Mouse (Mus musculus): ENCODE data around the gene Fam174b. TPM values are rescaled to one million over a fixed set of nuclear protein-coding genes. Genes with fewer than 3 reads are reported as not detected.

Fam174b gene
- polyA plus RNA-seq, 1 experiment from 2014 or later = 26.6 TPM

GRCm38 (mm10) chr7:73730430-73731022 lies 9.6 kb upstream of the Fam174b start:
- Histone ChIP-seq H3K4me2 (no peak overlapping the region), H3K27ac (no peak overlapping the region), H3K36me3 (no peaks in the 10 kb centered on the region), H3K4me3 (replicated peaks) (no peak overlapping the region), H3K9me3 (no peaks in the 10 kb centered on the region), H3K4me1 (replicated peaks) (peaks cover 4% of the 10 kb centered on the region; the same call in 1 of the 2 replicates), H3K9ac (replicated peaks) (no peak overlapping the region), H3K27me3 (no peaks in the 10 kb centered on the region)
- no peak; the same call in 1 of the 2 replicates for ATAC-seq (ENCODE audit: insufficient number of reproducible peaks, insufficient read depth, low FRiP score, low TSS enrichment, low read depth)
- 64% methylated on average over 10 of the region's 10 CpGs for WGBS

GRCm38 (mm10) chr7:73736046-73736445 lies 4.1 kb upstream of the Fam174b start:
- Histone ChIP-seq H3K27me3 (peaks cover 23% of the 10 kb centered on the region), H3K4me3 (replicated peaks) (no peak overlapping the region), H3K27ac (no peak overlapping the region), H3K36me3 (no peaks in the 10 kb centered on the region), H3K9me3 (no peaks in the 10 kb centered on the region), H3K4me1 (replicated peaks) (peaks cover 10% of the 10 kb centered on the region), H3K4me2 (no peak overlapping the region), H3K9ac (replicated peaks) (no peak overlapping the region)
- ATAC-seq (ENCODE audit: insufficient number of reproducible peaks, insufficient read depth, low FRiP score, low TSS enrichment, low read depth) = no peak
- 83% methylated on average over 2 of the region's 2 CpGs for WGBS

- ATAC-seq (ENCODE audit: insufficient number of reproducible peaks, insufficient read depth, low FRiP score, low TSS enrichment, low read depth) = no peak
- peak overlapping the region; percentile 58 for H3K4me3 ChIP-seq (replicated peaks)
- peak overlapping the region; percentile 56; the same call in 1 of the 2 replicates for H3K27ac ChIP-seq
- peaks cover 43% of the 10 kb centered on the region for H3K27me3 ChIP-seq
- H3K9me3 ChIP-seq = no peaks in the 10 kb centered on the region
- peaks cover 24% of the 10 kb centered on the region for H3K4me1 ChIP-seq (replicated peaks)
- H3K4me2 ChIP-seq = peak overlapping the region; percentile 98
- 49% methylated on average over 5 of the region's 5 CpGs for WGBS
- no peaks in the 10 kb centered on the region for H3K36me3 ChIP-seq
- no peak overlapping the region for H3K9ac ChIP-seq (replicated peaks)
Measured at GRCm38 (mm10) chr7:73741392-73741791, 1.3 kb downstream of the Fam174b start.

- H3K9me3 ChIP-seq = no peaks in the 10 kb centered on the region
- H3K27me3 ChIP-seq = peaks cover 43% of the 10 kb centered on the region
- H3K36me3 ChIP-seq = no peaks in the 10 kb centered on the region
- peak overlapping the region; percentile 58; the same call in 1 of the 2 replicates for H3K4me3 ChIP-seq (replicated peaks)
- ATAC-seq (ENCODE audit: insufficient number of reproducible peaks, insufficient read depth, low FRiP score, low TSS enrichment, low read depth) = no peak
- no peak overlapping the region for H3K9ac ChIP-seq (replicated peaks)
- no peak overlapping the region for H3K27ac ChIP-seq
- H3K4me2 ChIP-seq = peak overlapping the region; percentile 98
- 55% methylated on average over 6 of the region's 6 CpGs for WGBS
- H3K4me1 ChIP-seq (replicated peaks) = peaks cover 24% of the 10 kb centered on the region
Measured at GRCm38 (mm10) chr7:73741841-73742240, 1.7 kb downstream of the Fam174b start.

GRCm38 (mm10) chr7:73743144-73743543 lies 3.0 kb downstream of the Fam174b start:
- 85% methylated on average over 8 of the region's 8 CpGs for WGBS
- Histone ChIP-seq H3K4me3 (replicated peaks) (no peak overlapping the region), H3K9me3 (no peaks in the 10 kb centered on the region), H3K27me3 (peaks cover 43% of the 10 kb centered on the region), H3K4me2 (no peak overlapping the region), H3K9ac (replicated peaks) (no peak overlapping the region), H3K27ac (no peak overlapping the region), H3K36me3 (no peaks in the 10 kb centered on the region), H3K4me1 (replicated peaks) (peaks cover 24% of the 10 kb centered on the region)
- ATAC-seq (ENCODE audit: insufficient number of reproducible peaks, insufficient read depth, low FRiP score, low TSS enrichment, low read depth) = no peak

- 81% methylated on average over 10 of the region's 10 CpGs for WGBS
- peaks cover 24% of the 10 kb centered on the region for H3K4me1 ChIP-seq (replicated peaks)
Measured at GRCm38 (mm10) chr7:73743831-73744370, 3.8 kb downstream of the Fam174b start.

GRCm38 (mm10) chr7:73745903-73746302 lies 5.8 kb downstream of the Fam174b start:
- ATAC-seq (ENCODE audit: insufficient number of reproducible peaks, insufficient read depth, low FRiP score, low TSS enrichment, low read depth) = no peak
- Histone ChIP-seq H3K4me1 (replicated peaks) (peaks cover 19% of the 10 kb centered on the region), H3K27ac (no peak overlapping the region), H3K9me3 (no peaks in the 10 kb centered on the region), H3K4me3 (replicated peaks) (no peak overlapping the region), H3K4me2 (no peak overlapping the region), H3K36me3 (no peaks in the 10 kb centered on the region), H3K9ac (replicated peaks) (no peak overlapping the region), H3K27me3 (peaks cover 21% of the 10 kb centered on the region)
- WGBS = 61% methylated on average over 5 of the region's 5 CpGs

More at GRCm38 (mm10) chr7:73743831-73744370, 3.8 kb downstream of the Fam174b start:
- Histone ChIP-seq H3K36me3 (no peaks in the 10 kb centered on the region), H3K4me3 (replicated peaks) (no peak overlapping the region), H3K4me2 (no peak overlapping the region), H3K9ac (replicated peaks) (no peak overlapping the region), H3K27ac (no peak overlapping the region), H3K9me3 (no peaks in the 10 kb centered on the region), H3K27me3 (peaks cover 41% of the 10 kb centered on the region)
- ATAC-seq (ENCODE audit: insufficient number of reproducible peaks, insufficient read depth, low FRiP score, low TSS enrichment, low read depth) = no peak

- H3K36me3 ChIP-seq = no peaks in the 10 kb centered on the region
- H3K27ac ChIP-seq = no peak overlapping the region
- no peak overlapping the region for H3K9ac ChIP-seq (replicated peaks)
- no peak for ATAC-seq (ENCODE audit: insufficient number of reproducible peaks, insufficient read depth, low FRiP score, low TSS enrichment, low read depth)
- peaks cover 11% of the 10 kb centered on the region for H3K4me1 ChIP-seq (replicated peaks)
- peaks cover 12% of the 10 kb centered on the region for H3K27me3 ChIP-seq
- no peak overlapping the region for H3K4me2 ChIP-seq
- peaks cover 3% of the 10 kb centered on the region; the same call in 1 of the 2 replicates for H3K9me3 ChIP-seq
- 68% methylated on average over 4 of the region's 4 CpGs for WGBS
- no peak overlapping the region for H3K4me3 ChIP-seq (replicated peaks)
Measured at GRCm38 (mm10) chr7:73746836-73747235, 6.7 kb downstream of the Fam174b start.

GRCm38 (mm10) chr7:73747531-73747930 lies 7.4 kb downstream of the Fam174b start:
- no peak overlapping the region for H3K9ac ChIP-seq (replicated peaks)
- peaks cover 8% of the 10 kb centered on the region; the same call in 1 of the 2 replicates for H3K27me3 ChIP-seq
- H3K4me2 ChIP-seq = no peak overlapping the region
- H3K4me1 ChIP-seq (replicated peaks) = peaks cover 8% of the 10 kb centered on the region; the same call in 1 of the 2 replicates
- WGBS = 87% methylated on average over 3 of the region's 3 CpGs
- H3K4me3 ChIP-seq (replicated peaks) = no peak overlapping the region
- no peak overlapping the region for H3K27ac ChIP-seq
- no peaks in the 10 kb centered on the region for H3K36me3 ChIP-seq
- no peak for ATAC-seq (ENCODE audit: insufficient number of reproducible peaks, insufficient read depth, low FRiP score, low TSS enrichment, low read depth)
- H3K9me3 ChIP-seq = peaks cover 4% of the 10 kb centered on the region; the same call in 1 of the 2 replicates

GRCm38 (mm10) chr7:73748437-73749108 lies 8.5 kb downstream of the Fam174b start:
- no peak overlapping the region for H3K27ac ChIP-seq
- H3K27me3 ChIP-seq = 0 out of 2 replicates have a peak, but pooled peaks cover 4% of the 10 kb centered on the region
- peaks cover 8% of the 10 kb centered on the region; the same call in 1 of the 2 replicates for H3K4me1 ChIP-seq (replicated peaks)
- ATAC-seq (ENCODE audit: insufficient number of reproducible peaks, insufficient read depth, low FRiP score, low TSS enrichment, low read depth) = no peak
- H3K9me3 ChIP-seq = peaks cover 4% of the 10 kb centered on the region; the same call in 1 of the 2 replicates
- H3K4me3 ChIP-seq (replicated peaks) = no peak overlapping the region
- no peak overlapping the region for H3K9ac ChIP-seq (replicated peaks)
- no peaks in the 10 kb centered on the region for H3K36me3 ChIP-seq
- H3K4me2 ChIP-seq = no peak overlapping the region
- 84% methylated on average over 5 of the region's 5 CpGs for WGBS

- Histone ChIP-seq H3K4me3 (replicated peaks) (no peak overlapping the region), H3K4me1 (replicated peaks) (peaks cover 13% of the 10 kb centered on the region; the same call in 1 of the 2 replicates), H3K36me3 (no peaks in the 10 kb centered on the region), H3K27ac (no peak overlapping the region), H3K9me3 (peaks cover 4% of the 10 kb centered on the region; the same call in 1 of the 2 replicates), H3K27me3 (0 out of 2 replicates have a peak, but pooled peaks cover 4% of the 10 kb centered on the region), H3K4me2 (no peak overlapping the region), H3K9ac (replicated peaks) (no peak overlapping the region)
- ATAC-seq (ENCODE audit: insufficient number of reproducible peaks, insufficient read depth, low FRiP score, low TSS enrichment, low read depth) = no peak
- WGBS = 91% methylated on average over 2 of the region's 2 CpGs
Measured at GRCm38 (mm10) chr7:73749339-73749738, 9.2 kb downstream of the Fam174b start.
